Comparison of ENCODE assay signal across 16 mouse cellular contexts in genomic region chr12:33056574-33056973, GRCm38 (mm10). TPM values are rescaled to one million over a fixed set of nuclear protein-coding genes. Genes with fewer than 3 reads are reported as not detected.
DNase-seq lines count a peak whose midpoint lies in the region; ATAC-seq and TF ChIP-seq lines count a peak whose summit lies in the region.
"Had no signal": no experiment of that assay in that cellular context is flagged by ENCODE, and none has a peak within 500 bp of the region (broad histone marks: within the 10 kb centered on the region; RNA-seq: fewer than 3 reads in every experiment).

No protein-coding gene starts in this region.

- 48% methylated on average over 3 of the region's 3 CpGs for WGBS in heart, embryonic 13.5 days
- WGBS in kidney, postnatal 0 days: 76% methylated on average over 3 of the region's 3 CpGs

- no peak for ATAC-seq in heart, embryonic 13.5 days (ENCODE audit: extremely low read depth, insufficient number of reproducible peaks, low FRiP score, low TSS enrichment)
- ATAC-seq in kidney, postnatal 0 days (replicated peaks; ENCODE audit: low FRiP score, low read depth): no peak
- peak; percentile 53 for ATAC-seq in CD4-positive, CD25-positive, alpha-beta regulatory T cell, adult 4 months
- ATAC-seq in inflammation-experienced regulatory T-cells, adult 6 months: peak; percentile 53
- ATAC-seq in erythroid progenitor cell, adult 5-6 weeks (replicated peaks; ENCODE audit: low FRiP score, poor library complexity, severe bottlenecking): no peak
- ATAC-seq: Patski had no signal

- no peak overlapping the region for H3K9ac ChIP-seq in heart, embryonic 13.5 days
- H3K9ac ChIP-seq in kidney, postnatal 0 days (ENCODE audit: low read depth, low read length): no peak overlapping the region

- 0 out of 2 replicates have a peak, but pooled peaks cover 3% of the 10 kb centered on the region for H3K27me3 ChIP-seq in heart, embryonic 13.5 days (replicated peaks)
- H3K27me3 ChIP-seq in kidney, postnatal 0 days (ENCODE audit: insufficient read depth, low read length): no peaks in the 10 kb centered on the region
- H3K27me3 ChIP-seq: embryonic facial prominence, embryonic 12.5 days had no signal

- peak overlapping the region; percentile 72; the same call in 1 of the 2 replicates for H3K4me2 ChIP-seq in heart, embryonic 13.5 days
- peak overlapping the region; percentile 56; the same call in 1 of the 2 replicates for H3K4me2 ChIP-seq in kidney, postnatal 0 days (ENCODE audit: low read length)

- no peaks in the 10 kb centered on the region for H3K9me3 ChIP-seq in heart, embryonic 13.5 days
- H3K9me3 ChIP-seq in kidney, postnatal 0 days (replicated peaks; ENCODE audit: low read length): no peaks in the 10 kb centered on the region
- H3K9me3 ChIP-seq: embryonic facial prominence, embryonic 12.5 days; heart, embryonic 10.5 days had no signal

- H3K27ac ChIP-seq in heart, embryonic 13.5 days (replicated peaks): no peak overlapping the region
- H3K27ac ChIP-seq in kidney, postnatal 0 days: no peak overlapping the region

- TF ChIP-seq CTCF in kidney, postnatal 0 days (IDR thresholded peaks at IDR 0.05; ENCODE audit: low read depth): no peak

- DNase-seq in heart, adult 18-20 months: no peak
- DNase-seq in kidney, postnatal 0 days (ENCODE audit: low spot score): no peak
- no peak for DNase-seq in kidney, postnatal 10 days
- DNase-seq in right cerebral cortex, adult 18-20 months: no peak
- DNase-seq: gastrocnemius, postnatal 36 days; right cerebral cortex, postnatal 4 days had no signal

- H3K4me1 ChIP-seq in heart, embryonic 13.5 days: peaks cover 21% of the 10 kb centered on the region
- H3K4me1 ChIP-seq in kidney, postnatal 0 days (replicated peaks; ENCODE audit: insufficient read depth, low read length): peaks cover 7% of the 10 kb centered on the region; the same call in 1 of the 2 replicates

- H3K36me3 ChIP-seq in heart, embryonic 13.5 days: no peaks in the 10 kb centered on the region
- no peaks in the 10 kb centered on the region for H3K36me3 ChIP-seq in kidney, postnatal 0 days (ENCODE audit: insufficient read depth, low read length)
- H3K36me3 ChIP-seq: embryonic facial prominence, embryonic 12.5 days; heart, embryonic 10.5 days had no signal

- H3K4me3 ChIP-seq in heart, embryonic 13.5 days: no peak overlapping the region
- H3K4me3 ChIP-seq in kidney, postnatal 0 days (replicated peaks; ENCODE audit: low read depth, low read length): no peak overlapping the region

RNA-seq across cellular contexts. Expression of gene Cdhr3, which starts 36.1 kb away (rescaled TPM):
- 0.17 and 0.36 TPM in 2 replicates for polyA plus RNA-seq in heart, embryonic 13.5 days (2015; fragmentation: Nextera tagmentation; extraction: Ambion mirVana)
- total RNA-seq in heart, adult 18-20 months (2021): under 1 TPM; 0.27 to 0.87 TPM
- polyA plus RNA-seq in kidney, postnatal 0 days (2015; fragmentation: Nextera tagmentation; extraction: Ambion mirVana): not detected in 2 replicates
- polyA plus RNA-seq in CD4-positive, CD25-positive, alpha-beta regulatory T cell, adult 4 months (2017; shearing (Covaris generic)): under 1 TPM; 0.44 to 0.47 TPM
- polyA plus RNA-seq in inflammation-experienced regulatory T-cells, adult 6 months (2017; shearing (Covaris generic)): under 1 TPM in 2 of 3 experiments, not detected in 1; 0.18 to 0.26 TPM
- total RNA-seq in erythroid progenitor cell, adult 5-6 weeks (2015; ENCODE audit: low replicate concordance): not detected in 2 replicates
- total RNA-seq in erythroid progenitor cell, adult 5-6 weeks (2017; ENCODE audit: low replicate concordance): not detected in 2 replicates
- total RNA-seq: adrenal gland, postnatal 14 days; ES-E14; liver, adult 2 months had no signal
- polyA plus RNA-seq: embryonic facial prominence, embryonic 12.5 days; liver, adult 2 months; Patski had no signal

Comparison
In these comparisons a context has a peak if more than half of its experiments do, and no peak if none do; other contexts are left out.
1. ATAC-seq: peak in CD4-positive, CD25-positive, alpha-beta regulatory T cell, adult 4 months (single experiment) and inflammation-experienced regulatory T-cells, adult 6 months (single experiment); none in heart, embryonic 13.5 days (single experiment), kidney, postnatal 0 days (single experiment) and erythroid progenitor cell, adult 5-6 weeks (single experiment).